Mouse (Mus musculus) stomach, postnatal 0 days (tissue): ENCODE measurements around the gene Gpatch8. TPM values are rescaled to one million over a fixed set of nuclear protein-coding genes. Genes with fewer than 3 reads are reported as not detected.

Experiments
- ATAC-seq: fragments of 200-750 bp; cut with Nextera tagmentation; 2 replicates; pipeline ENCODE4 v1.8.0; 2017; ENCODE audit not compliant: low FRiP score, low TSS enrichment
- DNase-seq: peaks from one replicate; pipeline ENCODE4 v3.0.0-alpha.2; 2016; ENCODE audit warnings: low spot score
- H3K27ac ChIP-seq: fragments of 300-500 bp; sonication (generic); replicated peaks from 2 replicates; pipeline ENCODE4 v1.5.1; 2014; ENCODE audit warnings: mild to moderate bottlenecking, control low read depth
- H3K27me3 ChIP-seq: fragments of 300-500 bp; sonication (generic); 2 replicates; pipeline ENCODE4 v1.6.1; 2014; ENCODE audit warnings: low read length; ENCODE audit not compliant: control insufficient read depth, insufficient read depth
- H3K36me3 ChIP-seq: fragments of 300-500 bp; sonication (generic); 2 replicates; pipeline ENCODE4 v1.6.1; 2014; ENCODE audit warnings: low read length, mixed read lengths; ENCODE audit not compliant: control insufficient read depth, insufficient read depth
- H3K4me1 ChIP-seq: fragments of 300-500 bp; sonication (generic); replicated peaks from 2 replicates; pipeline ENCODE4 v1.6.1; 2014; ENCODE audit warnings: antibody characterized with exemption; ENCODE audit not compliant: control insufficient read depth, insufficient read depth
- H3K4me2 ChIP-seq: fragments of 300-500 bp; sonication (generic); replicated peaks from 2 replicates; pipeline ENCODE4 v1.6.1; 2014; ENCODE audit warnings: low read depth, mild to moderate bottlenecking, control low read depth, moderate library complexity
- H3K4me3 ChIP-seq: fragments of 300-500 bp; sonication (generic); 2 replicates; pipeline ENCODE4 v1.5.1; 2014; ENCODE audit warnings: low read depth, low read length, control low read depth
- H3K9ac ChIP-seq: fragments of 300-500 bp; sonication (generic); 2 replicates; pipeline ENCODE4 v1.6.1; 2014; ENCODE audit warnings: mild to moderate bottlenecking, low read length, control low read depth, mixed read lengths
- H3K9me3 ChIP-seq: fragments of 300-500 bp; sonication (generic); 2 replicates; pipeline ENCODE4 v1.6.1; 2016; ENCODE audit warnings: low read length; ENCODE audit not compliant: control insufficient read depth
- CTCF ChIP-seq: IDR thresholded peaks from 2 replicates; pipeline ENCODE4 v1.5.1; 2016; ENCODE audit warnings: antibody characterized with exemption, low read depth, mild to moderate bottlenecking, moderate library complexity
- EP300 ChIP-seq: optimal IDR thresholded peaks from 2 replicates; pipeline ENCODE3; 2016; ENCODE audit warnings: antibody characterized with exemption
- WGBS: fragments of 180-500 bp; shearing (Covaris S2); extraction: QIAGEN DNeasy Blood & Tissue Kit; methylation state at CpG from one replicate; pipeline ENCODE4 v1.1.7; 2014; 5-methylcytosine and 5-hydroxymethylcytosine counted together
- polyA plus RNA-seq: library from polyadenylated mRNA; unstranded; fragments of >200 nt; fragmentation: Nextera tagmentation; extraction: Ambion mirVana; gene quantifications from 2 replicates; pipeline ENCODE4 v1.2.1, GENCODE M21; 2015

Gpatch8 gene
- polyA plus RNA-seq: 16.7 and 16.8 TPM in 2 replicates

DNA sequence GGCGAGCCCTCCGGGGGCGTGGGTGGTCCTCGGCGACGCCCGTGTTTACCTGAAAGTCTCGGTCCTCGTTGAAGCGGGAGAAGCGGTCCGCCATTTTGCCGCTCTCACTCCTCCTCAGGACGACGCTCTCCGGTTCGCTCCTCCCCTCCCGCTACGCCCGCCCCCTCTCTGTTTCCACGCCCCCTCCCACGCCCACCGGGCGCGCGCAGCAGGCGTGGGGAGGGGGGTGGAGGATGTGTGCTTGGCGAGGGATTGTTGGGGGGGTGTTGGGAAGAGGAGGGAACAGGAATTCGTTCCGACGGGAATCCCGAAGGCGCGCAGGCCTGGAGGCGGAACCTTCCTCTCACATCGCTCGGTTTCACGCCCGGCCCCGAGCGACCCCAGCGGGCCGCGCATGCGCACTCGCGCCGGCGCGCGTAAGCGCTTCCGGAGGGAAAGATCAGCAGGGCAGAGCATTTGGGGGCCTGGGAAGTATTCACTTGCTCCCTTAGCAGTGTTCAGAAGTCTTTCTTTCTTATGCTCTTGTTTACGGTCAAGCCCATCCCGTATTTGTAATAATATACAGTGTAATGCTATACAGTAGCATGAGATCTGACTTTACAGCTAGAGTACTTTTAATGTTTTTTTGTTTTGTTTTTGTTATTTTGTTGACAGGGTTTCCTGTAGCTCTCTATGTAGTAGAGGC lies at the start of gene Gpatch8:
Gpatch8 (minus strand) TSS at position 362 of the 685 bp plus-strand sequence.
- H3K9me3 ChIP-seq: no peaks in the 10 kb centered on the region
- TF ChIP-seq EP300 (no peak), CTCF (peak; percentile 5)
- DNase-seq (peak; percentile 97), ATAC-seq (peak; percentile 98)
- H3K36me3 ChIP-seq: no peaks in the 10 kb centered on the region
- H3K27ac ChIP-seq: peak within 1 kb of the TSS; percentile 94
- H3K4me3 ChIP-seq: peak within 1 kb of the TSS; percentile 97
- WGBS: under 1% methylated on average over 42 of the region's 55 CpGs
- H3K4me1 ChIP-seq: no peaks in the 10 kb centered on the region
- H3K9ac ChIP-seq: peak within 1 kb of the TSS; percentile 97
- H3K4me2 ChIP-seq: peak within 1 kb of the TSS; percentile 63
- H3K27me3 ChIP-seq: no peaks in the 10 kb centered on the region

DNA sequence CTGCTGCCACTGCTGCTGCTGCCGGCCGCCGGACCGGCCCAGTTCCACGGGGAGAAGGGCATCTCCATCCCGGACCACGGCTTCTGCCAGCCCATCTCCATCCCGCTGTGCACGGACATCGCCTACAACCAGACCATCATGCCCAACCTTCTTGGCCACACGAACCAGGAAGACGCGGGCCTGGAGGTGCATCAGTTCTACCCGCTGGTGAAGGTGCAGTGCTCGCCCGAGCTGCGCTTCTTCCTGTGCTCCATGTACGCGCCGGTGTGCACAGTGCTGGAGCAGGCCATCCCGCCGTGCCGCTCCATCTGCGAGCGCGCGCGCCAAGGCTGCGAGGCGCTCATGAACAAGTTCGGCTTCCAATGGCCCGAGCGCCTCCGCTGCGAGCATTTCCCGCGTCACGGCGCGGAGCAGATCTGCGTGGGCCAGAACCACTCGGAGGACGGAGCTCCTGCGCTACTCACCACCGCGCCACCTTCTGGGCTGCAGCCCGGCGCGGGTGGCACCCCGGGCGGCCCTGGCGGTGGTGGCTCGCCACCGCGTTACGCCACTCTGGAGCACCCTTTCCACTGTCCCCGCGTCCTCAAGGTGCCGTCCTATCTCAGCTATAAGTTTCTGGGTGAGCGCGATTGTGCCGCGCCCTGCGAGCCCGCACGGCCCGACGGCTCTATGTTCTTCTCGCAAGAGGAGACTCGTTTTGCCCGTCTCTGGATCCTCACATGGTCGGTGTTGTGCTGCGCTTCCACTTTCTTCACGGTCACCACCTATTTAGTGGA lies 48.8 kb upstream of the Gpatch8 start:
- ATAC-seq (peak; percentile 41), DNase-seq (peak; percentile 57)

DNA sequence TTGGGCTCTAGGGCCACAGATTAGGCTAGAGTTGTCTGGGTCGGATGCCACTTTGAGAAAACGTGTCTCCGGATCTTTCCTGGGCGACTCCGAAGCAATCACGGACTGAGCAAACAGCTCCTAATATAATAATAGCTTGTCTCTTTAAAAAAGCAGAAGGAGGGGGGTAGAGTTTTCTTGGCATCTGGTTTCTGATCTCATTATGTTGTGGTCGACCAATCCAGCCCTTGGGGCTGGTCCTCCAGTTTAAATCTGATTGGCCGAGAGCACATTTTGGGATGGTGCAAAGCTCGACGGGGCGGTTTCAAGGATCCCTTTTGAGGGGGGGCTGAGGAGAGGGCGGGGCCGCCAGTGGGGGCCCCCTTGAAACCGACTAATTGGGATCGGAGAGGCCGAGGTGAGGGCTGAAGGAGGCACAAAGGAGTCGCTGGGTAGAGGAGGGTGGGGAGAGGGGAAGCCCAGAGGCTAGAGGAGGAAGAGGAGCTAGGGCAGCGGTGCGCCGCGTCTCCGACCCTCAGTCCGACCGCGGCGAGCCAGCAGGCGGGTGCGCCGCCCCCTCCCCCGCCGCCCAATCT lies 47.9 kb upstream of the Gpatch8 start, which contains the start of gene Fzd2:
Fzd2 (plus strand) TSS at position 387 of the 575 bp plus-strand sequence.
- H3K4me1 ChIP-seq: 0 out of 2 replicates have a peak, but pooled peaks cover 3% of the 10 kb centered on the region
- TF ChIP-seq EP300 (peak; percentile 81), CTCF (no peak)
- peak; percentile 91 for ATAC-seq
- H3K4me3 ChIP-seq: peak within 1 kb of the TSS; percentile 80
- H3K4me2 ChIP-seq: peak within 1 kb of the TSS; percentile 77
- peak within 1 kb of the TSS; percentile 96 for H3K27ac ChIP-seq
- H3K36me3 ChIP-seq: no peaks in the 10 kb centered on the region
- peak within 1 kb of the TSS; percentile 86 for H3K9ac ChIP-seq
- peak; percentile 90 for DNase-seq
- H3K27me3 ChIP-seq: no peaks in the 10 kb centered on the region
- under 1% methylated on average over 25 of the region's 31 CpGs for WGBS
- no peaks in the 10 kb centered on the region for H3K9me3 ChIP-seq

More for the DNA sequence above, 48.8 kb upstream of the Gpatch8 start:
- H3K36me3 ChIP-seq: no peaks in the 10 kb centered on the region
- H3K9me3 ChIP-seq: no peaks in the 10 kb centered on the region
- H3K4me3 ChIP-seq: peak overlapping the region; percentile 80
- peak overlapping the region; percentile 77 for H3K4me2 ChIP-seq
- peak overlapping the region; percentile 86 for H3K9ac ChIP-seq
- 0 out of 2 replicates have a peak, but pooled peaks cover 3% of the 10 kb centered on the region for H3K4me1 ChIP-seq
- TF ChIP-seq CTCF: peak; percentile 54
- TF ChIP-seq EP300: no peak
- H3K27ac ChIP-seq: peak overlapping the region; percentile 93
- under 1% methylated on average over 73 of the region's 74 CpGs for WGBS
- no peaks in the 10 kb centered on the region for H3K27me3 ChIP-seq

DNA sequence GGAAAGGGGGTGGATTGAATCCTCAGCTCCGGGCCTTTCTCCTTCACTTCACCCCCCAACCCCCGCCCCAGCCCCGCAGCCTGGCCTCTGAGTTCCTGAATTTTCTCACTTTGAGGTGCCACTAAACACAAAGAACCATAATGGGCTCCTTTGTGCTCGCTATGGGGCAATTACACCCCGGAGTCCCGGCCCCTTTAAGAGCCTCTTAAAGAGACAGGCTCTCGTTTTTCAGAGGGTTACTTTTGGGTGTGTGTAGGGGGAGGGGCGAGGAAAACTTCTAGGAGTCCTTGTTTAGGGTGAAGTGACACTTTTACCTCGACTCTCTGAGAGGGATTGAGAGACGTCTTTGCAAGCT lies 47.3 kb upstream of the Gpatch8 start:
- Histone ChIP-seq H3K27ac (peak overlapping the region; percentile 96), H3K9ac (peak overlapping the region; percentile 70), H3K9me3 (no peaks in the 10 kb centered on the region), H3K4me3 (peak overlapping the region; percentile 80), H3K4me2 (peak overlapping the region; percentile 77), H3K36me3 (no peaks in the 10 kb centered on the region), H3K4me1 (0 out of 2 replicates have a peak, but pooled peaks cover 3% of the 10 kb centered on the region), H3K27me3 (no peaks in the 10 kb centered on the region)
- WGBS: 1% methylated on average over 10 of the region's 10 CpGs
- TF ChIP-seq EP300: no peak
- TF ChIP-seq CTCF: no peak
- ATAC-seq (peak; percentile 58; the same call in 1 of the 2 replicates), DNase-seq (peak; percentile 67)

DNA sequence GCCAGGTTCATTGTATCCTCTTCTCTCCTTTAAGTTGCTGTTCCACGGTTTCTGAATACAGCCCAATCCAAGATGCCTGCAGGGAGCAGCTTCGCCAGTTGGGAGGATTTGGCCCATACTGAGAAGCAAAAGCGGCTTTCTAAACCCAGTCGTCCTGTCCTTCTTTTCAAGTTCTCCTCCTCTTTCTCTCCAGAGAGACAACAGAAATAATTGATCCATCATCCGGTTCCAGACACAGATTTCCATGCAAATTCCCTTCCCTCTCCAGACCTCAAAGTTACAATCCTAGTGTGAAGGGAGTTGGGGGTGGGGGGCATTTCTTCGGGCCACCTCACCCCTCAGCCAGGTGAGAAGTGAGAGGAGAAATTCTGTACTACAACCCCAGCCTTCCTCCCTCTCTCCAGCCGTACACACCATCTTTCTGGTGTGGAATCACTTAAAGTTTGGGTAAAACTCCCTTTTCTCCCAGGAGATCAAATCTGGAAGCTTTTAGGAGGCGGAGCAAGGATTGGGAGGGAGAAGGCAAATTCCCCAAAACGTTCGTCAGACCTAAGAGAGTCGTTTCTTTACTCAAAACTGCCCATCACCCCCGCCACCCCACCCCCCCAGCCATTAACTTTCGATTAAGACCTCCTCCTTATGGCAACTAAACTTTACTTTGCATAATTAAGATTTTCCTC lies 46.8 kb upstream of the Gpatch8 start:
- 7% methylated on average over 13 of the region's 13 CpGs for WGBS
- ATAC-seq (no peak), DNase-seq (no peak)

More for the DNA sequence above, 46.8 kb upstream of the Gpatch8 start:
- Histone ChIP-seq H3K36me3 (no peaks in the 10 kb centered on the region), H3K27me3 (no peaks in the 10 kb centered on the region), H3K4me3 (peak overlapping the region; percentile 80), H3K9me3 (no peaks in the 10 kb centered on the region), H3K9ac (peak overlapping the region; percentile 70), H3K4me1 (0 out of 2 replicates have a peak, but pooled peaks cover 2% of the 10 kb centered on the region), H3K4me2 (peak overlapping the region; percentile 77), H3K27ac (peak overlapping the region; percentile 96)
- no peak for TF ChIP-seq CTCF
- no peak for TF ChIP-seq EP300
